Mouse (Mus musculus): ENCODE data around the gene Tmem126b.

GRCm38 (mm10) chr7:90432221-90432620 is 43.6 kb downstream of the Tmem126b start:
- no peak for TF ChIP-seq POLR2A (IDR thresholded peaks at IDR 0.05; ENCODE audit: low read depth, low read length)
- no peak for TF ChIP-seq CTCF (IDR thresholded peaks at IDR 0.05; ENCODE audit: extremely low read depth, insufficient read depth, insufficient read length, insufficient replicate concordance)

Data from spleen, adult 2 months (tissue).